Mouse (Mus musculus): ENCODE measurements around the gene Dnah12. TPM values are rescaled to one million over a fixed set of nuclear protein-coding genes. Genes with fewer than 3 reads are reported as not detected.
"Not testable (repeated sequence)": the region's sequence is repeated elsewhere in the genome, so short reads cannot be mapped to it uniquely, and the experiment has no call there.

The Dnah12 gene
- polyA plus RNA-seq, 1 experiment: not detected

DNA sequence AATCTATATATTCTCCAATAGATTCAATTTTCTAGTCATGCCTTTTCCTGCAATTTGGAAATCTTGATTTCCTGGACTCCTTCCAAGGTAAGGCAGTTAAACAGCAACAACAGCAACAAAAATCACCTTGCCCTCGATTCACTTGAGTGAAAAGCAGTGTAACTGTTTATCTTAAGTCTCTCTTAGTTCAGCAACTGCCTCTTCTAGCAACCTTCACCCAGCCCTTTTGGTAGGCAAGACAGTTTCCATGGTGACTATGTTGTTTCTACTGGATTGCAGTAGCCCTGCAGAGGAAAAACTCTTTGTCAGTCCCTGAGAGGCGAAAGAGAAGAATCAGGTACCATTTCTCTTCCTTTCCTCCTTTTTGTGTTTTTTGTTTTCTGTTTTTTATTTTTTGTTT, 1.7 kb upstream of the Dnah12 start:
- Histone ChIP-seq H3K36me3 (ENCODE audit: control insufficient read depth) (no peaks in the 10 kb centered on the region), H3K9me3 (ENCODE audit: control insufficient read depth, low read length) (no peaks in the 10 kb centered on the region), H3K4me3 (replicated peaks) (no peak overlapping the region), H3K27me3 (ENCODE audit: control insufficient read depth) (no peaks in the 10 kb centered on the region), H3K4me1 (ENCODE audit: control insufficient read depth) (no peaks in the 10 kb centered on the region)
- no peak for TF ChIP-seq TAL1 (IDR thresholded peaks at IDR 0.05; ENCODE audit: low read length)
- no peak for TF ChIP-seq GATA1 (IDR thresholded peaks at IDR 0.05; ENCODE audit: low read length)

DNA sequence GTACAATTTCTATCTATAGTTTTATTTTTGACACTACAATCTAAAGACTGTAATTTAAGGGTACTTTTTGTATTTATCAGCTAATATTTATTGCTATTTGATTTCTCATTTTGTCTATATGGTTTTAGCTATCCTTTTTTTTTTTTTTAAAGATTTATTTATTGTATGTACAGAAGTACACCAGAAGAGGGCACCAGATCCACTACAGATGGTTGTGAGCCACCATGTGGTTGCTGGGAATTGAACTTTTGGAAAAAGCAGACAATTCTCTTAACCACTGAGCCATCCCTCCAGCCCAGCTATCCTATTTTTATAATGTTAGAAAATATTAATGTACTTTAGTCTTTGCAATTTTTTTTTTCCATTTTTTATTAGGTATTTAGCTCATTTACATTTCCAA, 4.8 kb downstream of the Dnah12 start:
- Histone ChIP-seq H3K4me3 (replicated peaks) (no peak overlapping the region), H3K36me3 (ENCODE audit: control insufficient read depth) (no peaks in the 10 kb centered on the region), H3K4me1 (ENCODE audit: control insufficient read depth) (no peaks in the 10 kb centered on the region), H3K27me3 (ENCODE audit: control insufficient read depth) (no peaks in the 10 kb centered on the region), H3K9me3 (ENCODE audit: control insufficient read depth, low read length) (no peaks in the 10 kb centered on the region)
- TF ChIP-seq TAL1 (IDR thresholded peaks at IDR 0.05; ENCODE audit: low read length) (no peak), GATA1 (IDR thresholded peaks at IDR 0.05; ENCODE audit: low read length) (no peak)

DNA sequence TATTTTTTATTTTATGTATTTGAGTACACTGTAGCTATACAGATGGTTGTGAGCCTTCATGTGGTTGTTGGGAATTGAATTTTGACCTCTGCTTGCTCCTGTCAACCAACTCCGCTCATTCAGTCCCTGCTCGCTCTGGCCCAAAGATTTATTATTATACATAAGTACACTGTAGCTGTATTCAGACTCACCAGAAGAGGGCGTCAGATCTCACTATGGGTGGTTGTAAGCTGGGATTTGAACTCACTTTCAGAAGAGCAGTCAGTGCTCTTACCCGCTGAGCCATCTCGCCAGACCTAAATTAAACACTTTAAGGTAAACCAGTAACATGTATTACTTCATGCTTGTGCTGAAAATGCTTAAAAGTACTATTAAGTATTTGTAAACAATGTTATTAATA, 12.2 kb downstream of the Dnah12 start:
- not testable (repeated sequence) for H3K4me1 ChIP-seq (ENCODE audit: control insufficient read depth); H3K4me3 ChIP-seq (replicated peaks); H3K36me3 ChIP-seq (ENCODE audit: control insufficient read depth); H3K9me3 ChIP-seq (ENCODE audit: control insufficient read depth, low read length); H3K27me3 ChIP-seq (ENCODE audit: control insufficient read depth)

DNA sequence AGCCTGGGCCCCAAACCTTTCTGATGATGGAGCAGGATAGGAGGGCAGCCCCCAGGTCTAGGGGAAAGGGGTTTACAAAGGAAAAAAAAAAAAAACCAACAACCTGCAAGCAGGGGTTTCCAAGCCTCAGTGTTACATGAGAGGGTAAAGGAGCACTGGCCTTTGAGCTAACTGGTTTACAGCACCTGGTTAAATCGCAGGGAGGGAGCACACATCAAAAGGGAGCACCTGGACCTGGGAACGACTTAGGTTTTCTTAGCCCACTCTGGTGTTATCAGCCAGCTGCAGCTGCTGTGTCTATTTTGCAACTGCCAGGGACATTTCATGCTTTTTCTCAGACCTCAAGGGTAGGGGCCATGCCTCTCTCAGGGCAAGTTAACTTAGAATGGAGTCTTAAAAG, 26.6 kb downstream of the Dnah12 start:
- not testable (repeated sequence) for H3K4me1 ChIP-seq (ENCODE audit: control insufficient read depth); H3K9me3 ChIP-seq (ENCODE audit: control insufficient read depth, low read length); H3K36me3 ChIP-seq (ENCODE audit: control insufficient read depth); H3K4me3 ChIP-seq (replicated peaks); H3K27me3 ChIP-seq (ENCODE audit: control insufficient read depth)

DNA sequence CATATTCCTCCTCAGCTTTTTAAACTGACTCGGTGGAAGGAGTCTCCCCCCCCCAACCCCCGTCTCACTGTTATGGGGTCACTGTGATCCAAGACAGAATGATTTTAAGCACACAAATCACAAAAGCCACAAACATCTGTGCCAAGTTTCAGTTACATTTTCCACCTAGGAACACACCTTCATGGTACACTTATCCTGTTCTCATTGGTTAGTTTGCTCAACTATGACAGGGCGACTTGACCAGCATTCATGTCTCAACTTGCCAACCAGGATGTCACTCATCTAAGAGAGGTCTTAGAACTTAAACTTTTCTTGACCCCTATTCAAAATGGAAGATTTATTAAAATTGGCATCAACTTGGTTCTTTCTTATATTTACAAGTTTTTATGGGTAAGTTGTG, 31.8 kb downstream of the Dnah12 start:
- Histone ChIP-seq H3K36me3 (ENCODE audit: control insufficient read depth) (no peaks in the 10 kb centered on the region), H3K4me3 (replicated peaks) (no peak overlapping the region), H3K9me3 (ENCODE audit: control insufficient read depth, low read length) (no peaks in the 10 kb centered on the region), H3K4me1 (ENCODE audit: control insufficient read depth) (no peaks in the 10 kb centered on the region), H3K27me3 (ENCODE audit: control insufficient read depth) (no peaks in the 10 kb centered on the region)
- no peak for TF ChIP-seq GATA1 (IDR thresholded peaks at IDR 0.05; ENCODE audit: low read length)
- no peak for TF ChIP-seq TAL1 (IDR thresholded peaks at IDR 0.05; ENCODE audit: low read length)

DNA sequence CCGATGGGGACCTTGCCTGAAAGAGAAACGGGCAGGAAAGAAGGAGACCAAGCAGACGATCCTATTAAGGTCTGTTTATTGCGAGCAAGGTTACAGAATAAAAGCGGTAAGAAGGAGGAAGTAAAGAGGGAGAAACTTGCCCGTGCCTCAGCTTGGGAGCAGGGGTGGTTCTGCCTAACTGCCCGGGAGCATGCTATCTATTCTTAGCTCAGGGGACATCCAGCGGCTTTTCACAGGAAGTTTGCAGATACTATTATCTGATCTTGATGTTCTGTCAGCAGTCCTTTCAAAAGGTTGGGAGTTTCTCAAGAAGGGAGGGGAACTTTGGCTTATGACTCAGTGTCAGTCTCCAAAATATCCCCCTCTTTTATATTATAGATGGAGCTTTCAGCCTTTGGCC, 65.5 kb downstream of the Dnah12 start:
- Histone ChIP-seq H3K4me1 (ENCODE audit: control insufficient read depth) (no peaks in the 10 kb centered on the region), H3K4me3 (replicated peaks) (no peak overlapping the region), H3K9me3 (ENCODE audit: control insufficient read depth, low read length) (peaks cover 6% of the 10 kb centered on the region), H3K36me3 (ENCODE audit: control insufficient read depth) (no peaks in the 10 kb centered on the region), H3K27me3 (ENCODE audit: control insufficient read depth) (no peaks in the 10 kb centered on the region)
- TF ChIP-seq TAL1 (IDR thresholded peaks at IDR 0.05; ENCODE audit: low read length): no peak
- TF ChIP-seq GATA1 (IDR thresholded peaks at IDR 0.05; ENCODE audit: low read length): no peak

DNA sequence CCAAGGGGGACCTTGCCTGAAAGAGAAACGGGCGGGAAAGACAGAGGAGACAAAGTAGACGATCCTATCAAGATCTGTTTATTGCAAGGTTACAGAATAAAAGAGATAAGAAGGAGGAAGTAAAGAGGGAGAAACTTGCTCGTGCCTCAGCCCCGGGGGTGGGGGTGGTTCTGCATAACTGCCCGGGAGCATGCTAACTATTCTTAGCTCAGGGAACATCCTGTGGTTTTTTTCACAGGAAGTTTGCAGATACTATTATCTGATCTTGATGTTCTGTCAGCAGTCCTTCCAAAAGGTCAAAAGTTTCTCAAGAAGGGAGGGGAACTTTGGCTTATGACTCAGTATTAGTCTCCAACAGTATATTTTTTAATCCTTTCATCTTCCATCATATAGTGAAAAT, 71.8 kb downstream of the Dnah12 start:
- Histone ChIP-seq H3K9me3 (ENCODE audit: control insufficient read depth, low read length) (peaks cover 8% of the 10 kb centered on the region), H3K4me3 (replicated peaks) (no peak overlapping the region), H3K4me1 (ENCODE audit: control insufficient read depth) (no peaks in the 10 kb centered on the region), H3K27me3 (ENCODE audit: control insufficient read depth) (no peaks in the 10 kb centered on the region), H3K36me3 (ENCODE audit: control insufficient read depth) (no peaks in the 10 kb centered on the region)
- TF ChIP-seq TAL1 (IDR thresholded peaks at IDR 0.05; ENCODE audit: low read length): no peak
- TF ChIP-seq GATA1 (IDR thresholded peaks at IDR 0.05; ENCODE audit: low read length): no peak

DNA sequence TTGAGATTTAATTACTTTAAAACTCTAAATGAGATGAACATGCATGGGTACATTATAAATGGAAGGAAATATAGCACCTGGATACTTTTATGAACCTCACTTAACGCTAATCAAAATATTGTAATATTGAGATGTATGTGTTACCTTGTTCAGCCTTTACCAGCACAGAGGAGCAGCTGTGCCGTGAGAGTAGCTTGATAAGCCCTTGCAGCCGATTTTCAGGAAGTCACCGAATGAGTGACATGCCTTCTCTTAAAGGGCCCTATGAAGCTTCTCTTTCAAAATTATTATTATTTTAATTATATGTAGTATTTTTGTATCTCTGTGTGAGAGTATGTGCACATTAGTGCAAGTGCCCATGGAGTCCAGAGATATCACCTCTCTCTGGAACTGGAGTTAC, 75.1 kb downstream of the Dnah12 start:
- TF ChIP-seq TAL1 (IDR thresholded peaks at IDR 0.05; ENCODE audit: low read length) (no peak), GATA1 (IDR thresholded peaks at IDR 0.05; ENCODE audit: low read length) (no peak)
- H3K36me3 ChIP-seq (ENCODE audit: control insufficient read depth): no peaks in the 10 kb centered on the region

DNA sequence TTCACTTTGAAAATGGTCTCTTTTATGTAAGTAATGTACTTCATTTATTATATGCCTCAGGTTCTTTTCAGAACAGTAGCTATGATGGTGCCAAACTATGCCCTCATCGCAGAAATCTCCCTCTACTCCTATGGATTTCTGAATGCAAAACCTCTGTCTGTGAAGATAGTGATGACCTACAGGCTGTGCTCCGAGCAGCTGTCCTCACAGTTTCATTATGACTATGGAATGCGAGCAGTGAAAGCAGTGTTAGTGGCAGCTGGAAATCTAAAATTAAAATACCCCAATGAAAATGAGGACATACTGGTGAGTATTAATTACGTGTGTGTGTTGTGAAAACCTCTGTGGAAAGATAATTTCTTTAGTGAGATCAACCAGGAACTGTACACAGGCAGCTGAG, 80.5 kb downstream of the Dnah12 start:
- TF ChIP-seq TAL1 (IDR thresholded peaks at IDR 0.05; ENCODE audit: low read length) (no peak), GATA1 (IDR thresholded peaks at IDR 0.05; ENCODE audit: low read length) (no peak)
- Histone ChIP-seq H3K36me3 (ENCODE audit: control insufficient read depth) (no peaks in the 10 kb centered on the region), H3K4me3 (replicated peaks) (no peak overlapping the region), H3K27me3 (ENCODE audit: control insufficient read depth) (no peaks in the 10 kb centered on the region), H3K4me1 (ENCODE audit: control insufficient read depth) (no peaks in the 10 kb centered on the region), H3K9me3 (ENCODE audit: control insufficient read depth, low read length) (no peaks in the 10 kb centered on the region)

More for the DNA sequence above, 75.1 kb downstream of the Dnah12 start:
- H3K4me1 ChIP-seq (ENCODE audit: control insufficient read depth): no peaks in the 10 kb centered on the region
- H3K4me3 ChIP-seq (replicated peaks): no peak overlapping the region
- peaks cover 4% of the 10 kb centered on the region for H3K9me3 ChIP-seq (ENCODE audit: control insufficient read depth, low read length)
- no peaks in the 10 kb centered on the region for H3K27me3 ChIP-seq (ENCODE audit: control insufficient read depth)

DNA sequence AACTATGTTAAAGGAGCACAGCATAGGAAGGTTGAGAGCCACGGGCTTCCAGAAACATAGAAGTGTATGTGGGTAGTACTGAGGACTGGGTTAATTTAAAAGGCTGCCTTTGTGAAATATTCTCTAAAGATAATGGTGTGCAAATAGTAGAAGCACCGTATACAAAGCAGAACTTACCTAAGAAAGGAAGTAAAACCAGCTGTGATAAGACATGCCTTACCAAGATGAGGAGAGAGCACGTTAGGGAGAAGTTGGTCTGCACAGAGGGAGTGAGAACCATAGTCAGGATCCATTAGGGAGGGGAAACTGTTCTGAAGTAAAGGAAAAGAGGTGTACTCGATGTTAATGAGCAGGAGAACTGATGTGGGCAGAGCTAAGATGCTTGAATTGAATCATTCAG, 90.7 kb downstream of the Dnah12 start:
- Histone ChIP-seq H3K9me3 (ENCODE audit: control insufficient read depth, low read length) (no peaks in the 10 kb centered on the region), H3K4me3 (replicated peaks) (no peak overlapping the region), H3K27me3 (ENCODE audit: control insufficient read depth) (no peaks in the 10 kb centered on the region), H3K4me1 (ENCODE audit: control insufficient read depth) (no peaks in the 10 kb centered on the region), H3K36me3 (ENCODE audit: control insufficient read depth) (no peaks in the 10 kb centered on the region)
- no peak for TF ChIP-seq TAL1 (IDR thresholded peaks at IDR 0.05; ENCODE audit: low read length)
- TF ChIP-seq GATA1 (IDR thresholded peaks at IDR 0.05; ENCODE audit: low read length): no peak
